Mouse (Mus musculus) C2C12 (cell line): ENCODE data around the gene Nedd9.

Experiments used
- CTCF ChIP-seq: IDR thresholded peaks from one replicate; pipeline ENCODE4 v1.5.1; 2011; ENCODE audit not compliant: control insufficient read depth, insufficient read depth, insufficient read length
- MYOD1 ChIP-seq: IDR thresholded peaks from one replicate; pipeline ENCODE4 v1.6.1; 2011; ENCODE audit warnings: low read depth; ENCODE audit not compliant: control insufficient read depth, insufficient read length

- TF ChIP-seq CTCF (no peak), MYOD1 (no peak)
These were observed 100.6 kb downstream of the Nedd9 start for GRCm38 (mm10) chr13:41386581-41386980.
